Mouse (Mus musculus) cerebellum, adult 2 months (tissue): ENCODE measurements around the gene Dhrs2.

Experiments
- CTCF ChIP-seq: fragments of 200-500 bp; IDR thresholded peaks from 2 replicates; pipeline ENCODE4 v1.5.1; 2011; ENCODE audit warnings: low read depth, mild to moderate bottlenecking, control low read depth, low read length, moderate library complexity, borderline replicate concordance; ENCODE audit not compliant: insufficient read depth
- POLR2A ChIP-seq: fragments of 200-500 bp; IDR thresholded peaks from 2 replicates; pipeline ENCODE4 v1.6.1; 2011; ENCODE audit warnings: low read length, control low read depth, borderline replicate concordance; ENCODE audit not compliant: insufficient read depth

DNA sequence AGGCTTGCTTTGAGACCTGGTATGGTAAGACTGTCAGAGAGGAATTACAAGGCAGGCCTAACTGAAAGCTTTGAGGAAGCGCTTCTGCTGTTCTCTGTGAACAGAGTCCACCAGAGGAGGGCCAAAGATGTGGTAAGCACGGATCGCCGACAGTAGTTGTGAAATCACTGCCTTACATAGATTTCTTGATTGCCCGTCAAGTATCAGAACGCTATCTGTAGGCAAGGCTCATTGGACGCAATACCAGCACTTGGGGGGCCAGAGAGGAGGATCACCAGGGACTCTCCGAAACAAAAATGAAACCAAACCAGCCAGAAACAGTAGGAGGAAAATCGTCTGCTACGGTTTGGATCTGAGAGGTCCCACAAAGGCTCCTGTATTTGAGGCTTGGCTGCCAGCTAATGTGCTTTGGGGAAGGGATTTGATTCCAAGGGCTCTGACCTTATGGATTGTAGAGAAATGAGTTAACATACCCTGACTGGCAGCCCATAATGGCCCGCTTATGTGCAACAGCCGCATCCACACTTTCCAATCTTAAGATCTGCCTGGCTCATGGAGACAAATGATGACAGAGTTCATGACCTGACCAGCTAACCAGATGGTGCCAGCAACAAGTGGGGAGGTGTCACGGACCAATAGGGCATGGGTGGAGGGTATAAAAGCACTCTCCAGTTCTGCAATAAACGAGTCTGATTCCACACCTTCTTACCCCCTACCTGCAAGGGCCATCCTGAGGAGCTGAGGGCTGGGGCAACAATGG lies 27.8 kb upstream of the Dhrs2 start:
- no peak for TF ChIP-seq CTCF
- TF ChIP-seq POLR2A = no peak
